Mouse (Mus musculus): ENCODE results near the gene Glis3.

Gene Glis3

DNA sequence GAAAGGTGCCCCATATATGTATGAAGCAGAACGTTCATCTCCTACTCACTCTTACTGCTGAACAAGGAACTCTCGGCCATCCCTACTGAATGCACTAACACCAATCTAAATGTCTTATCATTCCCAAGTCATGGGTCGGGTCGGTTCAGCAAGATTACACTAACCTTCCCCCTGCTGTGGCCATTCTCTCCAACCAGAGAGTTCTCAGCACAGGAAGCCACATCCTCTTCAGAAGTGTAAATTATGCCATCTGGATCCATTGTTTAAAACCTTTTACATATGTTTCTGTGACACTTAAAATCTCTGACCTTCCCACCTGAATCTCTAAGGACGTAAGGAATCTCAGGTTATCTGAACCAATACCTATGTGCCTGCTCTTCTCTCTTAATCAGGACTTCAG lies 29.0 kb downstream of the Glis3 start:
- no peak for DNase-seq

- DNase-seq, result no peak
These were observed 30.4 kb downstream of the Glis3 start for GRCm38 (mm10) chr19:28649489-28649888.

DNA sequence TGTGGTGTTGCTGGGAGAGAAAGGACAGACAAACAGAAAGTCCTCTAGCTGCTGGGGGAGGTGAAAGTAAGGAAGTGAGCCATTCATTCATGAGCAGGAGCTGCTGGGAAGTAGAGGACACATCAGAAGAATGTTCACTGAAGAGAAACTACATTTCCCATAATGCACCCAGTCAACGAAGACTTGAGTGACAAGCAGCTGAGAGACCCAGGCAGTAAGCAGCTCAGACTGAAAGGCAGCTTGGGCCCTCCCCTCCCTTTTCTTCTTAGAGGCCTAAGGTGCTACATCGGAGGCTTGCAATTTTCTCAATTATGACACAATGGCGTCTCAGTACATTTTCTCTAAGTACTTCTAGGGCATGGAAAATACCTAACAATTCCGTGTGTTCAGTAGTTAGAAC lies 31.0 kb downstream of the Glis3 start:
- no peak for DNase-seq

GRCm38 (mm10) chr19:28647424-28647823 lies 32.5 kb downstream of the Glis3 start:
- no peak for DNase-seq

- no peak for DNase-seq
These were observed 33.6 kb downstream of the Glis3 start for GRCm38 (mm10) chr19:28646286-28646685.

GRCm38 (mm10) chr19:28640861-28641381 lies 39.0 kb downstream of the Glis3 start:
- DNase-seq, result no peak

DNA sequence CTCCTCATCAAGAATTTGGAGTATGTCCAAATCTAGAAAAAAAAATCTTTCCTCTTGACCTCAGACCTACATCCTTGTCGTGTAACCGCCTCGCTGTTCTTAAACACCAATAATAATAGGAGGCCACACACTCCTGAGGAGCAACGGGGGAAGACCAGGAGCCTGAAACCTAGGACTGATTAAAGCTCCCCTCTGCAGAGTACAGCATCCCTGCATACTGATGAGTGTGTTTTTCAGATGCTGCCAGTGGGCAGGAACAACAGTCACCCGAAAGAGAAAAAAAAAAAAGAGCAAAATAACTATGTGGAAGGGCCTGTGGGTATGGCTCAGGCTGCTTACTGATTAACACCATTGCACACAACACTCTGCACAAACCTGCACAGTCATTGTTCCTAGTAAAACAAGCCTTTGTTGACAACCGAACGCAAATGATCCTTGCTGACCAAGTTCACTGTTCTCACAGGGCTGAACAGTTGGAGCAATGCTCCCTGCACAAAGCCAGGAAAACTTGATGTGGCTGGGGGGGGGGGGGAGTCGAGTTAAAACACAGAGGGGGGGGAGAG lies 43.8 kb downstream of the Glis3 start:
- no peak for DNase-seq

GRCm38 (mm10) chr19:28634986-28635385 lies 44.9 kb downstream of the Glis3 start:
- no peak for DNase-seq

DNA sequence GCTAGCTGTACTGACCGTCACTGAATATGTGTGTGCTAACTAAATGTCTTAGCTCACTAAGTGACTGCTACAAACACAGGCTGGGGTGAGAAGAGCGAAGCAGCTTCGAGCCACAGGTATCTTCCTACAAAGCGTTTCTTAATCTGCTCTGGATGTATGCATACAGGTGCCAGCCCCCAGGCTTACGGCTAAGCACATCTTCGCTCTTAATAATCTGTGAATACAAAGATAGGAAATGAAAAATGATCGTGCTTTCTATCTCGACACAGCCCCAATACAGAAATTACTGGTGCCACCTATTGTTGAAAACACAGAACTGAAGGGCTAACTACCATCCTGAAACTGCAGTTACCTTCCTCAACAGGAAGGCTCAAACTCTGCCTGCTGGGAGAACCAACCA lies 51.5 kb downstream of the Glis3 start:
- DNase-seq, result peak; percentile 40

DNA sequence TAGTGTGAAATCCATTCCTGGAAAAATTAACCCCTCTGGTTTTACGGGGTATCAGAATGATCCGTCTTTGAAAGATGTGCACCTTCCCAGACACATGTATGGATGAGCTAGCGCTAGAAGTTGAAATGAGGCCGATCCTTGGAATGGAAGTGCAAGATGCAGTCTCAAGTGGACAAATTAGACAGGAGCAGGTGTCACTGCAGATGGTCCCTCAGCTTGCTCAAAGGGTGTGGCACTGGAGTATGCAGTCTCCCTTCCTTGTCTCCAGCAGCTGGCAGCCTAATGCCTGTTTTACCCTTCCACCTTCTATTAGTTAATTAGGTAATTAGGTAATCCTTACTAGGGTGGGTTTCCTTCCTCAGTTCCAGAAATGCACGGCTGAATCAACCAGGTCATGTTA lies 53.7 kb downstream of the Glis3 start:
- no peak for DNase-seq

DNA sequence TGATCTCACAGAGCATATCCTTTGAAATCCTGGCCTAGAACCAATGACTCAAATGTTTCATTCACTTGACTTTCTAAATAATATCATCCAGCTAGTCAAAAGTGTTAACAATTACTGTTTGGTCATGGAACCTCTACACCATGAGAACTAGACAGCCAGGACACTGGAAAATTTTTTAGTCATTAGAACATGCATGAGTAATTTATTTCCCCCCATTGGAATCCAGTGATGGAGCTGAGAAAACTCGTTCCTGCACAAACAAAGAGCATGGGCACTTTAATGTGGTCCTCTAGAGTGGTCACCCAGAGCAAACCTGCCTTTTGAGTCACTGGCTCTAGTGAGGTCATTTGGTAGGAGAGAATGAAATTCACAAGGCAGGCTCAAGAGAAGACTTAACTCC lies 55.3 kb downstream of the Glis3 start:
- no peak for DNase-seq

GRCm38 (mm10) chr19:28623726-28624125 lies 56.2 kb downstream of the Glis3 start:
- peak; percentile 32 for DNase-seq

DNA sequence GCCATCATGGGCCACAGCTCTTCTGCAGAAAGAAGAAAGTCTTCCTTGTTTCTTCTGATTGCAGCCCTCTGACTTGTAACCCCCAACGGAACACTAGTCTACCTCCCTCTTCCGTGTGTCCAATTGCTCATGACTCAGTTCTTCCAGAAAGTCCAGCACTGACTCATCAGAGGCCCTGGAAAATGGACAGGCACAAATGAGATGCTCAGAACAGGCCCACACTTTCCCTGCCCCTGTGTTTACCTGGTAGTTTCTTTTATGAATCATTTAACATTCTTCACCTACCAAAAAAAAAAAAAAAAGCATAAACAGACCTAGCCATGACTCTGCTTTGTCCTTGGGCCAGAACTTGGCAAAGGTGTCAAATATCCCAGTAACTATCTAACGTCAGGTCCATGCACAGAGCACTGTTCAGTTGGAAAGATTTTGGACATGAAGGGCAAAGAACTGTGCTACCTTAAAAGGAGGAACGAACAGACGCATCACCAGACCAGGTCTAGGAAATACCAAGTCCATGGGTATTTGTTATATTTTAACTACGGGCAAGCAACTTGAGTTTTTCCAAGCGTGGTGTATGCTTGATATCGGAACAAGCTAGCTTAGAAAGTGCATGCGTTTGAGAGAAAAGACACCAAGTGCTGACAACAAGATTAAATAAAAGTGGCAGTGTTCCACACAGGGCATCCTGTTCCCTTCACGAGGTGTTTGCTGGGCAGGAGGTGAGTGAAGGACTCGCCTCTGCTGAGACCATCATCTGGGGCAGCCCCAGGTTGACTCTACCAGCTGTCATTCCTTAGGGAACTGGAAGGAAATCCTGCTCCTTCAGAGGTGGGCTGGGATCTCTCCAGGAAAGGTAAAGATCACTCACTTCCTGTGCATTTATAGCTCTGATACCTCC lies 58.0 kb downstream of the Glis3 start:
- no peak for DNase-seq

DNA sequence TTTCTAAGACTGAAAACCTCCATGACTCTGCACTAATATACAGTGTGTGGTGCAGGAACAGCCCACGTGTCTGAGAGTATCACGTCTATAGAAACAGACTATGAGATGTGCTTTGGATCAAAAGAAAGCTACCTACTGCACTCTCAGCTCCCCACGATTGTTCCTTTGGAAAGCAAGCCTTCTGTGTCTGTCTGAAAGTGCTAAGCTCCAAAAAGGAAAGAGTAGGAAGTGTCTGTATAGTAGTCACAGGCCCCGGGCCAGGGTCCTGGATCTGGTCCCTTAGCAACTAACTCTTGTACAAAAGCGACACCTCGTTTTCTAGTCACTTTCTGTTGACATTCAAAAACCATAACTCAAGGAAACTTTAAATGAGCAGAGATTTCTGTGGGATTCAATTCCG lies 62.1 kb downstream of the Glis3 start:
- peak; percentile 26 for DNase-seq

DNA sequence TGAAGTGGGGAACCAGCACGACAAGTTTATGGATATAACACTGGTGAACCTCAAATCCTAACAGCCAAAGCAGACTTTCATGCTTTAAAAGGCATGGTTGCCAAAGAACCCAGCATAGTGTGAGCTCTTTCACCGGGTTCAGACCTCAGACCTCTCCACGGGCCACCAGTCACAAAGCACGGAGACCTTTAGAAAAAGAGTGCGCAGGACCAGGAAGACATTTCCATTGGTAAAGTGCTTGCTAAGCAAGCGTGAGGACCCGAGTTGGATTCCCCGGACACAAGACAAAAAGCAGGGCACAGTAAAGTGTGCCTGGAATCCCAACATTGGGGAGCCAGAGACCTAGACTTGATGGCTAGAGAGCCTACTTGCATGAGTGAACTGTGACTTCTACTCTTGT lies 62.7 kb downstream of the Glis3 start:
- DNase-seq, result no peak

DNA sequence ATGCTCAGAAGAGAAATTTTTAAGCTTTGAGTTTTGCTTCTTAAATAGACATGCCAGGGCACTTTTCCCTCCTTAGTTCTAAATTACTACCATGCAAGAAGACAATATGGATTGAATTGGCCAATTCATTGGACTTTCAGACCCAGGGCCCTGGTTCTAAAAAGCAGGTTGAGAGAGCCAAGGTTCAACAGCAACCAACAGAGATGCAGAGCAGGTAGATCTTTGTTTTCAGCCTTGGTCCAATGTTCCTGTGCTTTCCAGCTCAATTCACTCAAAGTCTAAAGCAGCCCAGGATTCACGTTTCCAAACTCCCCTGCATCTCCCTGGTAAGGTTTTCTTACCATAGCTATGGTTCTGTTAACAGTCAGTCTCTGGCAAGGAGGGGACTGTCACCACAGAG lies 63.4 kb downstream of the Glis3 start:
- no peak for DNase-seq

DNA sequence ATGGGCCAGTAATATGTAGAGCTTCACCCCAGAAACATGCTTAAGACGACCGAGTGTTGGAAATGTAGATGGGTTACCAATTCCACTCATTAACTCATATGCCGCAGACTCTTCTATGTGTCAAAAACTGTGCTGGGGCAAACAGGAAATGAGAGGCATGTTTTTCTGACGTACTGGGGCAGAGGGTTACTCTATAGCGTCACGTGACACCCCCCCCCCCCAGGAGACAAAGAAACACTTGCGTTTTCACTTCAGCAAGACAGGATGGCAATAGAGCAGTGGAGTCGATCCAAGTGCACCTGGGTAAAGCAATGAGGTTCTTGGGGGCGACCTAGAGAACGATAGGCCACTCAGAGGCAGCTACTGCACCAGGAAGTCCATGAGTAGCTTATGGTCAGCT lies 67.6 kb downstream of the Glis3 start:
- no peak for DNase-seq

DNA sequence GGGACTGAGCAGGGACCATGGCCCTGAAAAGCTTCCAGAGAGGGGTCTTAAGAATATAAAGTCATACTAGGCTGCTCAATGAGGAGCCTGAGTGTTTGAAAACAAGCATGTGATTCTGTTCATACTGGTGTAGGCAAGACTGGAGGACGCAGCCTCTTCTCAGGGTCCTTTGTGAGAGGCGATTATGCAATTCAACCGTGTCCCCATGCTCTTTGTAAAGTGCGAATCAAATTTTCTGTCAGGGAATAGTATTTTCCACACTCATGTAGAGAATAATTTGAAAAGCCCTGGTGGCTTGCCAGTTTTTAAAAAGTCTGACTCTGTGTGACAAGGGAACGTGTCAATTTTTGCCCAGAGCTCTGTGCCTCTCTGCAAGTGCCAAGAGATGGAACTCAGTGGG lies 71.1 kb downstream of the Glis3 start:
- no peak for DNase-seq

DNA sequence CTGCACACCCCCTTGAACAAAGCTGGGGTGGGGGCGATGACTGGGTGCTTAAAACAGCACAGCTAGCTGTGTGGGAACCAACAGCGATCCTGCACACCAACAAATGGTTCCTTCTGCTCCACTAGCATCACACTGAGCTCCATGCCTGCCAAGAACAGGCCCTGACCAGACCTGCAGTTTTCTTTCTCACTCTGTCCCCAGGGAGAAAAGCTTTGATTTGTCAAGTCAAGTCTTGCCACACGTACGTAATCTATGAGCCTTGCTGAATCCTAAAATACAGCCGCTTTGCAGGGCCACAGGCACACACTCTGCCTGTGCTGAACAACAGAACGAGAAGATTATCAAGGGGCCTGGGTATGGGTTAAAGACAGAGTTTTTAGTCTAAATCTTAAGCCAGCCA lies 71.6 kb downstream of the Glis3 start:
- no peak for DNase-seq

DNA sequence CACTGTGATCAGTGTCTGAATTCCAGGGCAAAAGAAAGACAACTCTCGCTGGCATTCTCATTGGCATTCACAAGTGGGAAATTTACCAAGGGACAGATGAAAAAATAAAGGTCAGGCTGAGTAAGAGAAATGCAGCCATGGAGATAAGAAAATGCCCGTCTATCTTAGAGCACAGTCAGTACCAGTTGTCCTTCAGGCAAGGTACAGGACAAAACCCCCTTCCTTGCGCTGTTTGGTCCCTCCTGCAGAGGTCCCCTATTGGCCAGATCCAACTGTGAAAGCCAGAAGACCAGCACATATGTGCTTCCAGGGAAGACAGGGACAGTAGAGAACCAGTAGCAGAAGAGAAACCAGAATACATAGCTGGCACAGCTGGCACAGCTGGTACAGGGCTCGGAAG lies 79.0 kb downstream of the Glis3 start:
- DNase-seq, result no peak

- no peak for DNase-seq
These were observed 85.7 kb downstream of the Glis3 start for GRCm38 (mm10) chr19:28594215-28594614.

- DNase-seq, result no peak
These were observed 86.9 kb downstream of the Glis3 start for GRCm38 (mm10) chr19:28592981-28593380.

DNA sequence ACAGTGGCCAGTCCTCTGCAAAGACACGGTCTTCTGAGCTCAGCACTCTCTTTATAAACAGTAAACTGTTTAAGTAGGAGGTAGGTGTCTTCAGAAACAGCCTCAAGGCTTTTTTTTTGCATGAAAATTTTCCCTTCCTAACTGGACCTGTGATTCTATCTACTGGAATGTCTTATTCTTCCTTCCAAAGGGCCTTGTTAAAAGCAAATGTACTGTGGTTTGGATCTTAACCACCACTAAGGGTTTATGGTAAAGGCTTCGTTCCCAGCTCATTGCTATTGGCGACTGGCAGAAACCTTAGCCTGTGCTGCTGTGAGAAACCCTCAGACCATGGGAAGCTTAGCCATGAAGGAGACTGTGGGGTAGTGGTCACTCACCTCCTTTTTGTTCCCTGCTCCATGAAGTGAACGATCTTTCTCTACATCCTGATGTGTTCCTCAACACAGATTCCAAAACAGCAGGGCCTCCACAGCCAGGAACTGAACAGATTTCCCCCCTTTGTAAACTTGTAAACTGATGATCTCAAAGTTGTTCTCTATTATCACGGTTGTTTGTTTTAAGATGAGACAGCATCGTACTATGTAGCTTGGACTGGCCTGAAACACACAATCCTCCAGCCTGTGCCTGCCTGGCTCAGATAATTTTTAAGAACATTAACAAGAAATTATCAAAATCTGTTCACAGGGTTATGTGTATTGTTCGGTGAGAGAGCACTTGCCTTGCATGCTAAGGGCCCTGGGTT lies 88.0 kb downstream of the Glis3 start:
- no peak for DNase-seq

- peak; percentile 40 for DNase-seq
These were observed 99.4 kb downstream of the Glis3 start for GRCm38 (mm10) chr19:28580499-28580898.

Data from right cerebral cortex, adult 18-20 months (tissue).